Comparison of ENCODE assay signal across 13 mouse cellular contexts in the genomic region with DNA sequence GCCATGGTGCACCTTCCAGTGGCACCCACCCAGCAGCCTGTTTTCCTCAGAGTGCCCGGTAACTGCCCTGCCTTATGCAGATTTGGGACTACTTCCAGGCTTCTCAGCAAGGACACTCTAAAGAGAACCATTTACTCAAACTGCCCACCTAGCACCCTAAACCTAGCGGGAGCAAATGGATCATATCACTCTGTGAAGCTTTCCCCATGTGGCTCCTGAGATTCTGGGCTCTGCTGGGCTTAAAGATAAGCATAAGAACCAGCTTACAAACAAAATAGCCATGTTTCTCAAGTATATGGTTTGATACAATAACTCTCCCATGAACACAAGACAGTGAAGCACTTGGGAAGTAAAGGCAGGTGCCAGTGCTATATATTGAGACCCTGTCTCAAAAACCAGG.
"Had no signal": no experiment of that assay in that cellular context is flagged by ENCODE, and none has a peak within 500 bp of the region (broad histone marks: within the 10 kb centered on the region; RNA-seq: fewer than 3 reads in every experiment).

No protein-coding gene starts in this region.

- H3K4me3 ChIP-seq: layer of hippocampus, adult 2 months; limb, embryonic 10.5 days; megakaryocyte, embryonic 14.5 days; midbrain, embryonic 12.5 days had no signal

- H3K4me2 ChIP-seq: lung, embryonic 14.5 days; midbrain, embryonic 12.5 days had no signal

- H3K9ac ChIP-seq: lung, embryonic 14.5 days; midbrain, embryonic 12.5 days had no signal

- H3K27me3 ChIP-seq: megakaryocyte, embryonic 14.5 days; midbrain, embryonic 12.5 days had no signal

- H3K27ac ChIP-seq: kidney, postnatal 0 days; layer of hippocampus, adult 2 months; limb, embryonic 10.5 days; midbrain, embryonic 12.5 days had no signal

- DNase-seq: kidney, adult 11 months; kidney, adult 9 months; kidney, postnatal 4 days; lung, embryonic 14.5 days; lung, postnatal 10 days; lung, postnatal 4 days; right cerebral cortex, postnatal 14 days; thymus, postnatal 36 days had no signal

- H3K4me1 ChIP-seq: limb, embryonic 10.5 days; midbrain, embryonic 12.5 days had no signal

- H3K9me3 ChIP-seq: limb, embryonic 10.5 days; megakaryocyte, embryonic 14.5 days; midbrain, embryonic 12.5 days had no signal
